Comparison of ENCODE assay signal across 8 mouse cellular contexts in genomic region chr8:119224547-119224946, GRCm38 (mm10).
A peak's percentile ranks its signal among the peaks of the same experiment; 100 is the strongest.
DNase-seq lines count a peak whose midpoint lies in the region; ATAC-seq and TF ChIP-seq lines count a peak whose summit lies in the region.

No protein-coding gene starts in this region.

- no peak overlapping the region for H3K9ac ChIP-seq in kidney, embryonic 15.5 days
- H3K9ac ChIP-seq in ES-Bruce4 (ENCODE audit: low read depth, poor library complexity, severe bottlenecking): no peak overlapping the region
- H3K9ac ChIP-seq in hindbrain, postnatal 0 days (replicated peaks; ENCODE audit: low read length): no peak overlapping the region
- H3K9ac ChIP-seq in neural tube, embryonic 11.5 days (ENCODE audit: low read length): no peak overlapping the region
- no peak overlapping the region for H3K9ac ChIP-seq in forebrain, embryonic 13.5 days

- TF ChIP-seq CTCF in ES-Bruce4 (IDR thresholded peaks at IDR 0.05; ENCODE audit: low read depth, low read length): peak; percentile 35
- peak; percentile 70 for TF ChIP-seq CTCF in hindbrain, postnatal 0 days (IDR thresholded peaks at IDR 0.05; ENCODE audit: low read depth)

- no peak overlapping the region for H3K4me3 ChIP-seq in kidney, embryonic 15.5 days (replicated peaks)
- H3K4me3 ChIP-seq in ES-Bruce4 (ENCODE audit: low read depth, low read length): no peak overlapping the region
- H3K4me3 ChIP-seq in hindbrain, postnatal 0 days (ENCODE audit: low read length): no peak overlapping the region
- no peak overlapping the region for H3K4me3 ChIP-seq in neural tube, embryonic 11.5 days (ENCODE audit: low read depth, low read length)
- no peak overlapping the region for H3K4me3 ChIP-seq in forebrain, embryonic 13.5 days

- TF ChIP-seq EP300 in ES-Bruce4 (IDR thresholded peaks at IDR 0.05; ENCODE audit: insufficient read depth, low read depth, low read length): no peak

- TF ChIP-seq POLR2A in ES-Bruce4 (IDR thresholded peaks at IDR 0.05; ENCODE audit: insufficient read depth, low read length): no peak

- 12% methylated on average over 1 of the region's 1 CpGs for WGBS in kidney, embryonic 15.5 days
- WGBS in hindbrain, postnatal 0 days: 5% methylated on average over 1 of the region's 1 CpGs
- 3% methylated on average over 1 of the region's 1 CpGs for WGBS in neural tube, embryonic 11.5 days
- WGBS in forebrain, embryonic 13.5 days: 0% methylated on average over 1 of the region's 1 CpGs

- H3K4me2 ChIP-seq in kidney, embryonic 15.5 days: no peak overlapping the region
- H3K4me2 ChIP-seq in hindbrain, postnatal 0 days (ENCODE audit: low read depth, low read length): no peak overlapping the region
- no peak overlapping the region for H3K4me2 ChIP-seq in neural tube, embryonic 11.5 days (ENCODE audit: low read depth)
- no peak overlapping the region for H3K4me2 ChIP-seq in forebrain, embryonic 13.5 days

- no peaks in the 10 kb centered on the region for H3K4me1 ChIP-seq in kidney, embryonic 15.5 days
- H3K4me1 ChIP-seq in ES-Bruce4 (ENCODE audit: control insufficient read depth, insufficient read depth, low read length): no peaks in the 10 kb centered on the region
- H3K4me1 ChIP-seq in hindbrain, postnatal 0 days (ENCODE audit: insufficient read depth, low read length): no peaks in the 10 kb centered on the region
- no peaks in the 10 kb centered on the region for H3K4me1 ChIP-seq in neural tube, embryonic 11.5 days (ENCODE audit: control insufficient read depth, insufficient read depth, low read length)
- H3K4me1 ChIP-seq in forebrain, embryonic 13.5 days: no peaks in the 10 kb centered on the region

- no peak overlapping the region for H3K27ac ChIP-seq in kidney, embryonic 15.5 days
- no peak overlapping the region for H3K27ac ChIP-seq in ES-Bruce4 (ENCODE audit: insufficient read depth, low read length)
- H3K27ac ChIP-seq in hindbrain, postnatal 0 days: no peak overlapping the region
- no peak overlapping the region for H3K27ac ChIP-seq in neural tube, embryonic 11.5 days (ENCODE audit: low read depth, low read length)
- H3K27ac ChIP-seq in forebrain, embryonic 13.5 days: no peak overlapping the region

- peak; percentile 49 for DNase-seq in kidney, adult 18-20 months
- DNase-seq in 3T3-L1 (ENCODE audit: low read depth, low spot score): peak; percentile 63
- peak; percentile 21 for DNase-seq in c-Kit-positive CD71-positive TER-119-positive erythroid progenitor cells, embryonic 14.5 days (ENCODE audit: low spot score)
- DNase-seq in hindbrain, postnatal 0 days (ENCODE audit: low spot score): peak; percentile 28
- peak; percentile 37 for DNase-seq in neural tube, embryonic 11.5 days (ENCODE audit: low spot score)

- H3K9me3 ChIP-seq in kidney, embryonic 15.5 days (replicated peaks): no peaks in the 10 kb centered on the region
- no peaks in the 10 kb centered on the region; the same call in 1 of the 2 replicates for H3K9me3 ChIP-seq in ES-Bruce4 (replicated peaks; ENCODE audit: control insufficient read depth, insufficient read depth, low read length, poor library complexity, severe bottlenecking)
- no peaks in the 10 kb centered on the region for H3K9me3 ChIP-seq in hindbrain, postnatal 0 days (ENCODE audit: low read length)
- H3K9me3 ChIP-seq in neural tube, embryonic 11.5 days (ENCODE audit: control insufficient read depth, low read length): no peaks in the 10 kb centered on the region
- no peaks in the 10 kb centered on the region for H3K9me3 ChIP-seq in forebrain, embryonic 13.5 days (replicated peaks)

- no peaks in the 10 kb centered on the region for H3K27me3 ChIP-seq in kidney, embryonic 15.5 days
- H3K27me3 ChIP-seq in ES-Bruce4 (ENCODE audit: control insufficient read depth, insufficient read depth, low read length, poor library complexity, severe bottlenecking): no peaks in the 10 kb centered on the region
- H3K27me3 ChIP-seq in hindbrain, postnatal 0 days (ENCODE audit: insufficient read depth, low read length): no peaks in the 10 kb centered on the region
- no peaks in the 10 kb centered on the region for H3K27me3 ChIP-seq in neural tube, embryonic 11.5 days (ENCODE audit: control insufficient read depth, insufficient read depth, low read length)
- H3K27me3 ChIP-seq in forebrain, embryonic 13.5 days: no peaks in the 10 kb centered on the region

- no peaks in the 10 kb centered on the region for H3K36me3 ChIP-seq in kidney, embryonic 15.5 days
- no peaks in the 10 kb centered on the region for H3K36me3 ChIP-seq in ES-Bruce4 (ENCODE audit: control insufficient read depth, insufficient read depth, low read length, poor library complexity, severe bottlenecking)
- H3K36me3 ChIP-seq in hindbrain, postnatal 0 days (ENCODE audit: insufficient read depth, low read length): no peaks in the 10 kb centered on the region
- no peaks in the 10 kb centered on the region for H3K36me3 ChIP-seq in neural tube, embryonic 11.5 days (ENCODE audit: control insufficient read depth, insufficient read depth, low read length)
- H3K36me3 ChIP-seq in forebrain, embryonic 13.5 days (ENCODE audit: poor library complexity, severe bottlenecking): no peaks in the 10 kb centered on the region

- no peak for ATAC-seq in kidney, embryonic 15.5 days (replicated peaks; ENCODE audit: low FRiP score)
- no peak for ATAC-seq in hindbrain, postnatal 0 days
- ATAC-seq in neural tube, embryonic 11.5 days (ENCODE audit: insufficient read depth, low FRiP score, low TSS enrichment): no peak
- no peak for ATAC-seq in forebrain, embryonic 13.5 days
